Mouse (Mus musculus): ENCODE results near the gene Ckmt1. TPM values are rescaled to one million over a fixed set of nuclear protein-coding genes. Genes with fewer than 3 reads are reported as not detected.

The Ckmt1 gene
- polyA plus RNA-seq, 1 experiment from 2014 or later = 13.0 TPM

Other genes with a start within 250 kb of the Ckmt1 start
- gene Tgm7, start 247.9 kb upstream of the Ckmt1 start, polyA plus RNA-seq (2016; fragmentation: Nextera tagmentation; extraction: Ambion mirVana) = not detected in 2 replicates
- gene Adal, start 217.3 kb upstream of the Ckmt1 start, polyA plus RNA-seq (2016; fragmentation: Nextera tagmentation; extraction: Ambion mirVana) = 22.8 and 23.6 TPM in 2 replicates
- gene Lcmt2, start 217.1 kb upstream of the Ckmt1 start, polyA plus RNA-seq (2016; fragmentation: Nextera tagmentation; extraction: Ambion mirVana) = 23.1 and 25.4 TPM in 2 replicates
- gene Tubgcp4, start 187.1 kb upstream of the Ckmt1 start, polyA plus RNA-seq (2016; fragmentation: Nextera tagmentation; extraction: Ambion mirVana) = 76.4 and 88.6 TPM in 2 replicates
- gene Zscan29, start 186.6 kb upstream of the Ckmt1 start, polyA plus RNA-seq (2016; fragmentation: Nextera tagmentation; extraction: Ambion mirVana) = 11.4 and 11.6 TPM in 2 replicates
- 125 and 128 TPM in 2 replicates for gene Trp53bp1, start 86.3 kb upstream of the Ckmt1 start, polyA plus RNA-seq (2016; fragmentation: Nextera tagmentation; extraction: Ambion mirVana)
- 3.9 and 4.4 TPM in 2 replicates for gene Map1a, start 68.1 kb upstream of the Ckmt1 start, polyA plus RNA-seq (2016; fragmentation: Nextera tagmentation; extraction: Ambion mirVana)
- 13.4 and 13.9 TPM in 2 replicates for gene Ppip5k1, start 2.3 kb upstream of the Ckmt1 start, polyA plus RNA-seq (2016; fragmentation: Nextera tagmentation; extraction: Ambion mirVana)
- gene Strc, start 29.5 kb downstream of the Ckmt1 start, polyA plus RNA-seq (2016; fragmentation: Nextera tagmentation; extraction: Ambion mirVana) = 0.03 TPM in 1 of 2 replicates, not detected in the other
- 634 and 678 TPM in 2 replicates for gene Pdia3, start 56.1 kb downstream of the Ckmt1 start, polyA plus RNA-seq (2016; fragmentation: Nextera tagmentation; extraction: Ambion mirVana)
- gene Catsper2, start 56.1 kb downstream of the Ckmt1 start, polyA plus RNA-seq (2016; fragmentation: Nextera tagmentation; extraction: Ambion mirVana) = 2.1 and 4.2 TPM in 2 replicates
- 12.4 and 15.6 TPM in 2 replicates for gene Ell3, start 86.6 kb downstream of the Ckmt1 start, polyA plus RNA-seq (2016; fragmentation: Nextera tagmentation; extraction: Ambion mirVana)
- gene Serf2, start 91.5 kb downstream of the Ckmt1 start, polyA plus RNA-seq (2016; fragmentation: Nextera tagmentation; extraction: Ambion mirVana) = 495 and 504 TPM in 2 replicates
- gene Hypk, start 95.6 kb downstream of the Ckmt1 start, polyA plus RNA-seq (2016; fragmentation: Nextera tagmentation; extraction: Ambion mirVana) = 128 and 143 TPM in 2 replicates
- gene Serinc4, start 99.1 kb downstream of the Ckmt1 start, polyA plus RNA-seq (2016; fragmentation: Nextera tagmentation; extraction: Ambion mirVana) = not detected in 2 replicates
- gene Mfap1b, start 116.4 kb downstream of the Ckmt1 start, polyA plus RNA-seq (2016; fragmentation: Nextera tagmentation; extraction: Ambion mirVana) = 62.6 and 64.2 TPM in 2 replicates
- gene Mfap1a, start 149.0 kb downstream of the Ckmt1 start, polyA plus RNA-seq (2016; fragmentation: Nextera tagmentation; extraction: Ambion mirVana) = 32.5 and 33.0 TPM in 2 replicates
- 8.0 and 8.2 TPM in 2 replicates for gene Wdr76, start 149.0 kb downstream of the Ckmt1 start, polyA plus RNA-seq (2016; fragmentation: Nextera tagmentation; extraction: Ambion mirVana)